ENCODE assay signal across 13 mouse cellular contexts in the genomic region with DNA sequence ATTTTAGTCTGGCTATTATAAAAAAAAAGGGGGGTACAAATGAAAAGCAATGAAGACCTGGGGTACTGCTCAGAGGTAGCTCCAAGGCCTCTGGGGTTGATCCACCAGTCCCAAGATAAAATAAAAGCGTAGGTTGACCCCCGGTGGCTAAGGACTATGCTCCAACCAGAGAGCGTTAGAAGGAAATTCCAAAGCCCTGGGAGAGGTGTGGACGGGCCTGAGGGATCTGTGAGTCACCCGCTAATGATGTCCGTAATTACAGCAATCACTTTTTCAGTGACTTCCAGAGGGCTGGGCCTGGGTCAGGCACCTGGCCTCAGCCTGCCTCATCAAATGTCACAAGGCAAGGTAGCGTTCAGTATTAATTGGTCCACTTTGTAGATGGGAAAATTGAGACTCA.
"Had no signal": no experiment of that assay in that cellular context is flagged by ENCODE, and none has a peak within 500 bp of the region (broad histone marks: within the 10 kb centered on the region; RNA-seq: fewer than 3 reads in every experiment).

No protein-coding gene starts in this region.

- H3K9me3 ChIP-seq: limb, embryonic 13.5 days; midbrain, embryonic 12.5 days had no signal

- H3K27ac ChIP-seq: layer of hippocampus, adult 2 months; limb, embryonic 13.5 days; liver, embryonic 14.5 days; midbrain, embryonic 12.5 days had no signal

- H3K4me2 ChIP-seq: limb, embryonic 13.5 days; midbrain, embryonic 12.5 days had no signal

- H3K4me3 ChIP-seq: layer of hippocampus, adult 2 months; limb, embryonic 13.5 days; midbrain, embryonic 12.5 days had no signal

- DNase-seq: kidney, adult 9 months; kidney, postnatal 10 days; kidney, postnatal 4 days; left cerebral cortex, postnatal 4 days; lung, adult 18-20 months; right cerebral cortex, adult 18-20 months; right cerebral cortex, postnatal 25 days; thymus, adult 18-20 months; thymus, postnatal 25 days had no signal

- H3K27me3 ChIP-seq: limb, embryonic 13.5 days; midbrain, embryonic 12.5 days had no signal

- H3K9ac ChIP-seq: limb, embryonic 13.5 days; liver, embryonic 14.5 days; midbrain, embryonic 12.5 days had no signal
